Comparison of ENCODE assay signal across 8 mouse cellular contexts in genomic region chr7:122067517-122068381, GRCm38 (mm10). TPM values are rescaled to one million over a fixed set of nuclear protein-coding genes. Genes with fewer than 3 reads are reported as not detected.
DNase-seq lines count a peak whose midpoint lies in the region; ATAC-seq and TF ChIP-seq lines count a peak whose summit lies in the region.

No protein-coding gene starts in this region.

- DNase-seq in kidney, adult 2 months = peak; percentile 23
- DNase-seq in kidney, adult 11 months = no peak
- DNase-seq in brain, adult 2 months (ENCODE audit: low read depth, low spot score) = peak; percentile 47
- peak; percentile 47 for DNase-seq in liver, adult 2 months (ENCODE audit: extremely low read depth, low read depth, low spot score)
- no peak for DNase-seq in left cerebral cortex, postnatal 36 days (ENCODE audit: low spot score in 2 of 2)

- peak; percentile 3; the same call in 1 of the 2 replicates for ATAC-seq in heart, embryonic 16.5 days (replicated peaks; ENCODE audit: extremely low read depth, insufficient read depth, low FRiP score)

- peaks cover 4% of the 10 kb centered on the region for H3K36me3 ChIP-seq in kidney, adult 2 months (ENCODE audit: control insufficient read depth, insufficient read depth, low read length)
- peaks cover 55% of the 10 kb centered on the region for H3K36me3 ChIP-seq in E14TG2a.4 (ENCODE audit: insufficient read depth, low read length)
- H3K36me3 ChIP-seq in heart, embryonic 16.5 days (ENCODE audit: control insufficient read depth, insufficient read depth) = peaks cover 26% of the 10 kb centered on the region
- H3K36me3 ChIP-seq in liver, adult 2 months (ENCODE audit: control insufficient read depth, insufficient read depth, low read length) = peaks cover 19% of the 10 kb centered on the region
- H3K36me3 ChIP-seq in small intestine, adult 2 months (ENCODE audit: control insufficient read depth, insufficient read depth, low read length) = peaks cover 21% of the 10 kb centered on the region

- H3K27me3 ChIP-seq in kidney, adult 2 months (replicated peaks; ENCODE audit: control insufficient read depth, insufficient read depth, low read length) = no peaks in the 10 kb centered on the region
- H3K27me3 ChIP-seq in E14TG2a.4 (ENCODE audit: insufficient read depth, low read length) = no peaks in the 10 kb centered on the region
- H3K27me3 ChIP-seq in heart, embryonic 16.5 days (ENCODE audit: control insufficient read depth, insufficient read depth, low read length) = no peaks in the 10 kb centered on the region
- H3K27me3 ChIP-seq in liver, adult 2 months (ENCODE audit: control insufficient read depth, insufficient read depth, low read length) = no peaks in the 10 kb centered on the region
- H3K27me3 ChIP-seq in small intestine, adult 2 months (ENCODE audit: control insufficient read depth, insufficient read depth, low read length) = no peaks in the 10 kb centered on the region

- H3K9ac ChIP-seq in heart, embryonic 16.5 days (ENCODE audit: low read length) = peak overlapping the region; percentile 97
- H3K9ac ChIP-seq in liver, adult 2 months (ENCODE audit: low read depth, low read length) = peak overlapping the region; percentile 96

- H3K79me2 ChIP-seq in liver, adult 2 months (ENCODE audit: control insufficient read depth, insufficient read depth, low read length) = peaks cover 16% of the 10 kb centered on the region; the same call in 1 of the 2 replicates

- no peak for TF ChIP-seq POLR2A in kidney, adult 2 months (IDR thresholded peaks at IDR 0.05; ENCODE audit: low read depth, low read length)
- no peak for TF ChIP-seq POLR2A in liver, adult 2 months (IDR thresholded peaks at IDR 0.05; ENCODE audit: extremely low read depth, insufficient read depth, low read length)
- no peak for TF ChIP-seq POLR2A in small intestine, adult 2 months (IDR thresholded peaks at IDR 0.05; ENCODE audit: low read depth, low read length)

- peak overlapping the region; percentile 89 for H3K4me3 ChIP-seq in kidney, adult 2 months (ENCODE audit: insufficient read depth, low read depth, low read length)
- H3K4me3 ChIP-seq in E14TG2a.4 (replicated peaks; ENCODE audit: low read length) = peak overlapping the region; percentile 100
- peak overlapping the region; percentile 99 for H3K4me3 ChIP-seq in heart, embryonic 16.5 days (ENCODE audit: low read length)
- peak overlapping the region; percentile 80 for H3K4me3 ChIP-seq in liver, adult 2 months (ENCODE audit: insufficient read depth, low read depth, low read length)
- peak overlapping the region; percentile 97 for H3K4me3 ChIP-seq in small intestine, adult 2 months (ENCODE audit: low read depth, low read length)

- peak overlapping the region; percentile 71 for H3K4me2 ChIP-seq in heart, embryonic 16.5 days (ENCODE audit: low read depth, low read length)

- peak overlapping the region; percentile 45; the same call in 1 of the 2 replicates for H3K27ac ChIP-seq in kidney, adult 2 months (ENCODE audit: insufficient read depth, low read depth, low read length)
- peak overlapping the region; percentile 87 for H3K27ac ChIP-seq in heart, embryonic 16.5 days (ENCODE audit: low read length)
- peak overlapping the region; percentile 84 for H3K27ac ChIP-seq in liver, adult 2 months (replicated peaks; ENCODE audit: insufficient read depth, low read depth, low read length)
- peak overlapping the region; percentile 77 for H3K27ac ChIP-seq in small intestine, adult 2 months (ENCODE audit: insufficient read depth, low read depth, low read length)

- WGBS in kidney, adult 2 months = 1% methylated on average over 58 of the region's 58 CpGs
- WGBS in heart, embryonic 16.5 days = under 1% methylated on average over 57 of the region's 58 CpGs
- under 1% methylated on average over 58 of the region's 58 CpGs for WGBS in liver, adult 2 months
- WGBS in small intestine, adult 2 months = under 1% methylated on average over 58 of the region's 58 CpGs

- no peak for TF ChIP-seq CTCF in kidney, adult 2 months (conservative IDR thresholded peaks at IDR 0.05; ENCODE audit: insufficient read depth, insufficient read length, low read depth, low read length)
- TF ChIP-seq CTCF in E14TG2a.4 (conservative IDR thresholded peaks at IDR 0.05; ENCODE audit: low read length) = no peak
- TF ChIP-seq CTCF in liver, adult 2 months (IDR thresholded peaks at IDR 0.05; ENCODE audit: low read depth, low read length) = no peak
- no peak for TF ChIP-seq CTCF in small intestine, adult 2 months (IDR thresholded peaks at IDR 0.05; ENCODE audit: extremely low read depth, insufficient read length, insufficient replicate concordance, low read depth, low read length)

- H3K4me1 ChIP-seq in kidney, adult 2 months (ENCODE audit: control insufficient read depth, insufficient read depth, low read length) = peaks cover 5% of the 10 kb centered on the region; the same call in 1 of the 2 replicates
- H3K4me1 ChIP-seq in E14TG2a.4 (replicated peaks; ENCODE audit: low read depth, low read length) = peaks cover 50% of the 10 kb centered on the region
- H3K4me1 ChIP-seq in heart, embryonic 16.5 days (ENCODE audit: control insufficient read depth, insufficient read depth, low read length) = peaks cover 31% of the 10 kb centered on the region
- H3K4me1 ChIP-seq in liver, adult 2 months (ENCODE audit: control insufficient read depth, insufficient read depth, low read length) = peaks cover 12% of the 10 kb centered on the region
- H3K4me1 ChIP-seq in small intestine, adult 2 months (ENCODE audit: control insufficient read depth, insufficient read depth, insufficient read length, low read length) = peaks cover 10% of the 10 kb centered on the region; the same call in 1 of the 2 replicates

- no peaks in the 10 kb centered on the region for H3K9me3 ChIP-seq in E14TG2a.4 (ENCODE audit: low read length)
- no peaks in the 10 kb centered on the region for H3K9me3 ChIP-seq in heart, embryonic 16.5 days (replicated peaks; ENCODE audit: control insufficient read depth, low read length)

- intact Hi-C loops in left cerebral cortex, postnatal 36 days (cut with DNase I) = loop anchor here (5.0 kb wide), 1 partner anchor 35 kb away; the partner anchor contains the start of gene Ndufab1

RNA-seq across cellular contexts. Expression of gene Ears2, which starts 0.7 kb away (rescaled TPM):
- 9.2 and 11.2 TPM in 2 replicates for polyA plus RNA-seq in kidney, adult 2 months (2012; rRNA removed)
- polyA plus RNA-seq in heart, embryonic 16.5 days (2015; fragmentation: Nextera tagmentation; extraction: Ambion mirVana) = 40.4 and 41.9 TPM in 2 replicates
- 9.8 and 13.0 TPM in 2 replicates for total RNA-seq in liver, adult 2 months (2014; rRNA removed)
- polyA plus RNA-seq in liver, adult 2 months (2012; rRNA removed) = 13.3 and 15.2 TPM in 2 replicates
- polyA plus RNA-seq in small intestine, adult 2 months (2012; rRNA removed) = 4.9 and 7.4 TPM in 2 replicates
- total RNA-seq in left cerebral cortex, postnatal 36 days (2021) = 1 to 10 TPM; 8.3 to 8.6 TPM

RNA-seq across cellular contexts. Expression of gene Ubfd1, which starts 0.8 kb away (rescaled TPM):
- 18.9 and 19.6 TPM in 2 replicates for polyA plus RNA-seq in kidney, adult 2 months (2012; rRNA removed)
- 43.1 and 44.5 TPM in 2 replicates for polyA plus RNA-seq in heart, embryonic 16.5 days (2015; fragmentation: Nextera tagmentation; extraction: Ambion mirVana)
- 15.2 and 21.0 TPM in 2 replicates for total RNA-seq in liver, adult 2 months (2014; rRNA removed)
- 14.4 and 15.8 TPM in 2 replicates for polyA plus RNA-seq in liver, adult 2 months (2012; rRNA removed)
- 15.9 and 19.3 TPM in 2 replicates for polyA plus RNA-seq in small intestine, adult 2 months (2012; rRNA removed)
- 10 to 100 TPM; 56.2 to 58.2 TPM for total RNA-seq in left cerebral cortex, postnatal 36 days (2021)

RNA-seq across cellular contexts. Expression of gene Ndufab1, which starts 33.9 kb away (rescaled TPM):
- 437 and 852 TPM in 2 replicates for polyA plus RNA-seq in kidney, adult 2 months (2012; rRNA removed)
- 1,647 and 1,675 TPM in 2 replicates for polyA plus RNA-seq in heart, embryonic 16.5 days (2015; fragmentation: Nextera tagmentation; extraction: Ambion mirVana)
- total RNA-seq in liver, adult 2 months (2014; rRNA removed) = 72.3 and 84.0 TPM in 2 replicates
- polyA plus RNA-seq in liver, adult 2 months (2012; rRNA removed) = 379 and 468 TPM in 2 replicates
- 395 and 1,026 TPM in 2 replicates for polyA plus RNA-seq in small intestine, adult 2 months (2012; rRNA removed)
- total RNA-seq in left cerebral cortex, postnatal 36 days (2021) = 100 to 1,000 TPM; 267 to 269 TPM

RNA-seq across cellular contexts. Expression of gene Gga2, which starts 46.7 kb away (rescaled TPM):
- 49.1 and 53.0 TPM in 2 replicates for polyA plus RNA-seq in kidney, adult 2 months (2012; rRNA removed)
- polyA plus RNA-seq in heart, embryonic 16.5 days (2015; fragmentation: Nextera tagmentation; extraction: Ambion mirVana) = 79.0 and 87.5 TPM in 2 replicates
- total RNA-seq in liver, adult 2 months (2014; rRNA removed) = 6.8 and 7.7 TPM in 2 replicates
- 13.5 and 15.5 TPM in 2 replicates for polyA plus RNA-seq in liver, adult 2 months (2012; rRNA removed)
- polyA plus RNA-seq in small intestine, adult 2 months (2012; rRNA removed) = 16.0 and 17.4 TPM in 2 replicates
- 10 to 100 TPM; 26.8 to 34.8 TPM for total RNA-seq in left cerebral cortex, postnatal 36 days (2021)

Comparison
In these comparisons a context has a peak if more than half of its experiments do, and no peak if none do; other contexts are left out.
1. DNase-seq: peak in kidney, adult 2 months (single experiment), brain, adult 2 months (single experiment) and liver, adult 2 months (single experiment); none in kidney, adult 11 months (single experiment) and left cerebral cortex, postnatal 36 days (0 of 2).
2. Peak in every context shown above with its lines, with median percentiles within 50 percentile points of each other: H3K27ac ChIP-seq and H3K4me3 ChIP-seq.